Mouse (Mus musculus): ENCODE measurements around the gene Coa5. TPM values are rescaled to one million over a fixed set of nuclear protein-coding genes. Genes with fewer than 3 reads are reported as not detected.

Gene Coa5
- polyA plus RNA-seq (2016; fragmentation: Nextera tagmentation; extraction: Ambion mirVana) = 55.3 and 61.7 TPM in 2 replicates

- WGBS = 3% methylated on average over 57 of the region's 57 CpGs
- Histone ChIP-seq H3K4me1 (peaks cover 27% of the 10 kb centered on the region), H3K27ac (replicated peaks) (peak within 1 kb of the TSS; percentile 89), H3K36me3 (peaks cover 60% of the 10 kb centered on the region), H3K4me3 (peak within 1 kb of the TSS; percentile 81), H3K27me3 (ENCODE audit: low read depth, poor library complexity, severe bottlenecking) (no peaks in the 10 kb centered on the region), H3K9me3 (replicated peaks) (peaks cover under 1% of the 10 kb centered on the region; the same call in 1 of the 2 replicates)
- peak; percentile 92 for DNase-seq (ENCODE audit: low spot score)
Observed at GRCm38 (mm10) chr1:37429366-37430296, at the start of gene Coa5, which contains the start of gene Unc50. Coa5 (minus strand) TSS chr1:37430103. Unc50 (plus strand) TSS chr1:37430139.

DNA sequence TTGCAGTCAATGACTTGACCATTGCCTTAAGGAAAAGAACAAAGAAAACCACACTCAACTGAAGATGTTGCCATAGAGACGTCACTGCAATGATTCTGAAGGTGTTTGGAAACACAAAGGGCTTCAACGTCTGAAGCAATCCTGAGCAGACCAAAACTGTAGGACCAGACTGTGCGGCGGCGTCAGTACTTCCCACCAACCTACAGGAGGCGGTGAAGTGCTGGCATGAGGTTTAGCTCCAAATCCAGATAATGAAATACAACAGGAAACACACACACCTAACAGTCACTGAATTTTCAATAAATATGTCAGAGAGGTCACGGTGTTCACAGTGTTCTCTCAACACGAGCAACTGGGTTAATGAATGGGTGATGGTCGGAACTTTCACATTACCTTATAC, 49.2 kb upstream of the Coa5 start:
- Histone ChIP-seq H3K27ac (replicated peaks) (no peak overlapping the region), H3K9me3 (replicated peaks) (no peaks in the 10 kb centered on the region), H3K4me3 (no peak overlapping the region), H3K27me3 (ENCODE audit: low read depth, poor library complexity, severe bottlenecking) (no peaks in the 10 kb centered on the region), H3K36me3 (no peaks in the 10 kb centered on the region), H3K4me1 (no peaks in the 10 kb centered on the region)
- 77% methylated on average over 9 of the region's 9 CpGs for WGBS
- DNase-seq (ENCODE audit: low spot score) = no peak

- WGBS = 84% methylated on average over 7 of the region's 7 CpGs
- no peak overlapping the region for H3K27ac ChIP-seq (replicated peaks)
- H3K27me3 ChIP-seq (ENCODE audit: low read depth, poor library complexity, severe bottlenecking) = no peaks in the 10 kb centered on the region
- DNase-seq (ENCODE audit: low spot score) = no peak
- H3K4me1 ChIP-seq = no peaks in the 10 kb centered on the region
- H3K9me3 ChIP-seq (replicated peaks) = no peaks in the 10 kb centered on the region
- no peaks in the 10 kb centered on the region for H3K36me3 ChIP-seq
- no peak overlapping the region for H3K4me3 ChIP-seq
Observed at GRCm38 (mm10) chr1:37478416-37478815, 48.5 kb upstream of the Coa5 start.

- WGBS = 89% methylated on average over 5 of the region's 5 CpGs
- no peaks in the 10 kb centered on the region for H3K9me3 ChIP-seq (replicated peaks)
Observed at GRCm38 (mm10) chr1:37477928-37478327, 48.0 kb upstream of the Coa5 start.

GRCm38 (mm10) chr1:37477250-37477649, 47.3 kb upstream of the Coa5 start:
- Histone ChIP-seq H3K27me3 (ENCODE audit: low read depth, poor library complexity, severe bottlenecking) (no peaks in the 10 kb centered on the region), H3K4me3 (no peak overlapping the region), H3K9me3 (replicated peaks) (no peaks in the 10 kb centered on the region), H3K36me3 (no peaks in the 10 kb centered on the region), H3K4me1 (no peaks in the 10 kb centered on the region), H3K27ac (replicated peaks) (no peak overlapping the region)
- DNase-seq (ENCODE audit: low spot score) = no peak
- WGBS = 93% methylated on average over 5 of the region's 5 CpGs

More at GRCm38 (mm10) chr1:37477928-37478327, 48.0 kb upstream of the Coa5 start:
- Histone ChIP-seq H3K36me3 (no peaks in the 10 kb centered on the region), H3K27me3 (ENCODE audit: low read depth, poor library complexity, severe bottlenecking) (no peaks in the 10 kb centered on the region), H3K4me1 (no peaks in the 10 kb centered on the region), H3K4me3 (no peak overlapping the region), H3K27ac (replicated peaks) (no peak overlapping the region)
- no peak for DNase-seq (ENCODE audit: low spot score)

DNA sequence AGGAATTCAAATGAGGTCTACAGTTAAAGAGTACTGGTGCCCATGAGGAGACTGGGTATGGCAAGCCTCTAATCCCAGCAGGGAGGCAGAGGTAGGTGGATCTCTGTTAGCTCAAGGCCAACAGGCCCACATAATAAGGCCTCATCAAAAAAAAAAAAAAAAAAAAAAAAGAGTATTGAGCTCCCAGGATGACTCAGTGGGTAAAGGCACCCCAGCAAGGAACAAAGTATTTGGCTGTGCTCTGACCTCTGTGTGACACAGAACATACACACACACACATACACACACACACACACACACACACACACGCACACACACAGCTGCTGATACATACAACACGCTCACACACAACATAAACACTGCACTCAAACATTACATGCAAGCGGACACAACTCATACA, 45.4 kb upstream of the Coa5 start:
- no peaks in the 10 kb centered on the region for H3K4me1 ChIP-seq
- H3K27me3 ChIP-seq (ENCODE audit: low read depth, poor library complexity, severe bottlenecking) = no peaks in the 10 kb centered on the region
- no peaks in the 10 kb centered on the region for H3K9me3 ChIP-seq (replicated peaks)
- no peaks in the 10 kb centered on the region for H3K36me3 ChIP-seq
- no peak overlapping the region for H3K4me3 ChIP-seq
- DNase-seq (ENCODE audit: low spot score) = no peak
- 89% methylated on average over 3 of the region's 3 CpGs for WGBS
- no peak overlapping the region for H3K27ac ChIP-seq (replicated peaks)

DNA sequence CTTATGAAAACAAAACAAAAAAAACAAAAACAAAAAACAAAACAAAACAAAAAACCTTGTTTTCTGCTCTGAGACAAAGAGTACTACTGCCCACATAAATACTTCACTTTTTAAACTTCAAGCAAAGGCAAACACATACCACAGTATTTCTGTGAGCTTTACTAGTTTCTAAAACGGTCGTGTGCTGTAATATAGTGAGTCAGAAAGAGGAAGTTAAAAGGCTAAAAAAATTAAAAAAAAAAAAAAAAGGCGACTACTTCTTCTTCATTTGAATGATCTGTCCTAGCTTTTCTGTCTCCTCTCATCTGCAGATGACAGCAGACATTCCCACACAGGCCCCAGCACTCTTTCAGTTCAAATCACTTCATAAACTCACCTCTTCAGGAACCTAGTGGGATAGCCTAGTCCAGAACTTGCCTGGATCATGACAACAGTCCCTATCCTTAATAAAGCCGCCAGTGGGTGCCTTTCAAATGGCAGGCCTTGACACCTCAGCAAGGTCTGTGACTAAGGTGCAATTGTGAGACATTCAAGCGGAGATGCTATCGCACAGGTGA, 44.8 kb upstream of the Coa5 start:
- Histone ChIP-seq H3K27me3 (ENCODE audit: low read depth, poor library complexity, severe bottlenecking) (no peaks in the 10 kb centered on the region), H3K27ac (replicated peaks) (no peak overlapping the region), H3K4me3 (no peak overlapping the region), H3K4me1 (no peaks in the 10 kb centered on the region), H3K36me3 (no peaks in the 10 kb centered on the region), H3K9me3 (replicated peaks) (no peaks in the 10 kb centered on the region)
- 90% methylated on average over 6 of the region's 6 CpGs for WGBS
- no peak for DNase-seq (ENCODE audit: low spot score)

DNA sequence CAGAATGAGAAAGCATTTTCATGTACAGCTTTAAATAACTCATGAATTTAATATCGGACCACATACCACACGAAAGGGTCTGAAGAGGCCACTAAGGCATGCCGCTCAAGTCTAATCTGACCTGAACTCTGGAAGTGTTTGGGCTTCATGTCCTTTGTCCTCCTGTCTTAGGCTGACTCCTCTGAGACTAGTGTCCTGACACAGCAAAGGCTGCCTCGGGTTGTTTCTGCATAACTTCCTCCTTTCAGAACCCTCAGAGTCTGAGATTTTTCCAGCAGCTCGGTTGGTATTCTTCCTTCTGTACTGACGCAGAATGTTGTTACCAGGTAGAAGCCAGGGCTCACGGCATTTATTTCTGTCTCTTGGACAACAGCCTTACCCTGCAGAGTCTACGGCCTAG, 44.1 kb upstream of the Coa5 start:
- DNase-seq (ENCODE audit: low spot score) = no peak
- no peaks in the 10 kb centered on the region for H3K36me3 ChIP-seq
- H3K9me3 ChIP-seq (replicated peaks) = no peaks in the 10 kb centered on the region
- H3K4me3 ChIP-seq = no peak overlapping the region
- H3K27ac ChIP-seq (replicated peaks) = no peak overlapping the region
- no peaks in the 10 kb centered on the region for H3K4me1 ChIP-seq
- 88% methylated on average over 8 of the region's 8 CpGs for WGBS
- H3K27me3 ChIP-seq (ENCODE audit: low read depth, poor library complexity, severe bottlenecking) = no peaks in the 10 kb centered on the region

GRCm38 (mm10) chr1:37473251-37473650, 43.3 kb upstream of the Coa5 start:
- Histone ChIP-seq H3K27me3 (ENCODE audit: low read depth, poor library complexity, severe bottlenecking) (no peaks in the 10 kb centered on the region), H3K4me3 (no peak overlapping the region), H3K36me3 (no peaks in the 10 kb centered on the region), H3K4me1 (no peaks in the 10 kb centered on the region), H3K9me3 (replicated peaks) (no peaks in the 10 kb centered on the region), H3K27ac (replicated peaks) (no peak overlapping the region)
- 89% methylated on average over 10 of the region's 10 CpGs for WGBS
- DNase-seq (ENCODE audit: low spot score) = no peak

GRCm38 (mm10) chr1:37471179-37472148, 41.6 kb upstream of the Coa5 start:
- 88% methylated on average over 6 of the region's 6 CpGs for WGBS
- DNase-seq (ENCODE audit: low spot score) = no peak
- Histone ChIP-seq H3K4me3 (no peak overlapping the region), H3K4me1 (no peaks in the 10 kb centered on the region), H3K9me3 (replicated peaks) (no peaks in the 10 kb centered on the region), H3K27me3 (ENCODE audit: low read depth, poor library complexity, severe bottlenecking) (no peaks in the 10 kb centered on the region), H3K36me3 (no peaks in the 10 kb centered on the region), H3K27ac (replicated peaks) (no peak overlapping the region)

DNA sequence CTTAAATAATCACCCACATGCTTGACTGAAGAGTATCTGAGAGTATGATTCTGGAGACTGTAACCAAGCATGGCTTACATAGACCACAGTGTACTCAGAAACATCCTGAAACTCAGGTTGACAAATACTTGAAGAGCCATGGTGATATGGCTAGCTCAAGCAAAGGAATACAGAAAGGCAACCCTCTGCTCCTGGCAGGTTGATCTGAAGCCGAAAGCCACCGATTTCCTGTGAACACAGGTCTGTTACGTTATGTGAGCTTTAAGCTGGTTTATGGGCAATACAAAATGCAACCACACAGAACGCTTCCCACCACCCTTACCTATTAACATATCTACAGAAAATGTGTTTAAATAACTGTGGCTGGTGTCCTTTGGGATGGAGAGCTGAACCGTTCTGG, 39.1 kb upstream of the Coa5 start:
- no peaks in the 10 kb centered on the region for H3K36me3 ChIP-seq
- no peaks in the 10 kb centered on the region for H3K9me3 ChIP-seq (replicated peaks)
- no peaks in the 10 kb centered on the region for H3K4me1 ChIP-seq
- DNase-seq (ENCODE audit: low spot score) = no peak
- H3K4me3 ChIP-seq = no peak overlapping the region
- no peak overlapping the region for H3K27ac ChIP-seq (replicated peaks)
- H3K27me3 ChIP-seq (ENCODE audit: low read depth, poor library complexity, severe bottlenecking) = no peaks in the 10 kb centered on the region
- WGBS = 93% methylated on average over 5 of the region's 5 CpGs

GRCm38 (mm10) chr1:37467806-37468205, 37.9 kb upstream of the Coa5 start:
- no peaks in the 10 kb centered on the region for H3K27me3 ChIP-seq (ENCODE audit: low read depth, poor library complexity, severe bottlenecking)
- no peak overlapping the region for H3K4me3 ChIP-seq
- no peaks in the 10 kb centered on the region for H3K9me3 ChIP-seq (replicated peaks)
- H3K27ac ChIP-seq (replicated peaks) = no peak overlapping the region
- no peaks in the 10 kb centered on the region for H3K36me3 ChIP-seq
- DNase-seq (ENCODE audit: low spot score) = no peak
- H3K4me1 ChIP-seq = no peaks in the 10 kb centered on the region
- WGBS = 90% methylated on average over 4 of the region's 4 CpGs
